Mouse (Mus musculus): ENCODE data around the gene Abca8a. TPM values are rescaled to one million over a fixed set of nuclear protein-coding genes. Genes with fewer than 3 reads are reported as not detected.

Abca8a gene
- under 1 TPM; 0.27 to 0.47 TPM for total RNA-seq (2023)

GRCm38 (mm10) chr11:110095858-110096257 lies at the start of gene Abca8a:
Abca8a (minus strand) TSS chr11:110095978.

DNA sequence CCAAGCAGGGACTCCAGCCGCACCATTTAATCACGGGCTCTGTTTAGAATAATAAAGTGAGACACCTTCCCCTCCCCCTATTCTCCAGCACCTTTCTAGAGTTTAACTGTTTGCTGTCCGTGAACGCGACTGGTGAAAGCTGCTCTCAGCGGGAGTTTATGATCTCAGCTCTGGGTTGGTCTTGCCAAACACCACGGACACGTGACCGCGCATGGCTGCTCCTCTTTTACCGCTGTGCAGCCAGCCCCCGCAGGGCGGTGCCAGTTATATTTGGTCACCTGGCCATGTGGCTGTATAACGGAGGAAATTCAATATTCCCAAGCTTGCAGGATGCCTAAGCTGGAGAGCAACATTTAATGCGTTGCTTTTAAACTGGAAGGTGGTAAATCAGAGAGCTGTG lies 100.2 kb downstream of the Abca8a start, which contains the start of gene Abca8b:
Gene Abca8b, minus strand, starts transcription at position 222 of the 400 bp plus-strand sequence.

Other genes with a start within 250 kb of the Abca8a start
- gene Abca8b, start 100.1 kb downstream of the Abca8a start, total RNA-seq (2023), result under 1 TPM; 0.39 TPM
- 10 to 100 TPM; 79.6 to 88.9 TPM for gene Abca9, start 72.2 kb upstream of the Abca8a start, total RNA-seq (2023)
- 1 to 10 TPM; 9.4 to 9.7 TPM for gene Abca6, start 155.8 kb upstream of the Abca8a start, total RNA-seq (2023)
- gene Abca5, start 241.7 kb upstream of the Abca8a start, total RNA-seq (2023), result 1 to 10 TPM; 1.2 to 2.6 TPM